Mouse (Mus musculus): ENCODE results near the gene Gjb1. TPM values are rescaled to one million over a fixed set of nuclear protein-coding genes. Genes with fewer than 3 reads are reported as not detected.

Gene Gjb1
- total and polyA plus RNA-seq, 3 experiments: not detected

- TF ChIP-seq SIN3A (IDR thresholded peaks at IDR 0.05; ENCODE audit: low read length): peak; percentile 60
- TF ChIP-seq SMC3 (IDR thresholded peaks at IDR 0.05; ENCODE audit: low read depth, low read length): no peak
- TF ChIP-seq MAZ (IDR thresholded peaks at IDR 0.05; ENCODE audit: low read depth, low read length): peak; percentile 85; the same call in 1 of the 2 replicates
- TF ChIP-seq RAD21 (IDR thresholded peaks at IDR 0.05; ENCODE audit: low read depth, low read length): no peak
- no peak for TF ChIP-seq BHLHE40 (IDR thresholded peaks at IDR 0.05; ENCODE audit: borderline replicate concordance, low read depth, low read length)
- TF ChIP-seq ZNF384 (IDR thresholded peaks at IDR 0.05; ENCODE audit: low read depth, low read length): no peak
- TF ChIP-seq MXI1 (IDR thresholded peaks at IDR 0.05; ENCODE audit: low read depth, low read length): peak; percentile 44; the same call in 1 of the 2 replicates
- TF ChIP-seq ZKSCAN1 (IDR thresholded peaks at IDR 0.05; ENCODE audit: low read depth, low read length): no peak
- TF ChIP-seq POLR2AphosphoS5 (IDR thresholded peaks at IDR 0.05; ENCODE audit: borderline replicate concordance, low read depth, low read length): no peak
- no peak; the same call in 1 of the 2 replicates for TF ChIP-seq TCF12 (IDR thresholded peaks at IDR 0.05; ENCODE audit: low read depth, low read length)
- no peak for TF ChIP-seq UBTF (IDR thresholded peaks at IDR 0.05; ENCODE audit: borderline replicate concordance, insufficient read depth, low read depth, low read length)
- 0 out of 2 replicates have a peak, but pooled peaks have one; percentile 54 for TF ChIP-seq E2F4 (IDR thresholded peaks at IDR 0.05; ENCODE audit: borderline replicate concordance, low read depth, low read length)
- no peak; the same call in 1 of the 2 replicates for TF ChIP-seq CHD2 (IDR thresholded peaks at IDR 0.05; ENCODE audit: low read length)
- no peak for TF ChIP-seq ZMIZ1 (IDR thresholded peaks at IDR 0.05; ENCODE audit: low read depth, low read length)
- peak; percentile 55 for TF ChIP-seq NRF1 (IDR thresholded peaks at IDR 0.05; ENCODE audit: insufficient read depth, low read depth, low read length, poor library complexity, severe bottlenecking)
- TF ChIP-seq POLR2A (IDR thresholded peaks at IDR 0.05; ENCODE audit: control insufficient read depth in 1 of 2, insufficient read depth in 1 of 2, low read depth in 1 of 2, low read length in 2 of 2, poor library complexity in 1 of 2): peak; percentile 55 to 84; a peak in 3 of 4 replicates
- peak in 1 of 2 experiments; percentile 24; a peak in 1 of 4 replicates for TF ChIP-seq USF2 (IDR thresholded peaks at IDR 0.05; ENCODE audit: borderline replicate concordance in 1 of 2, insufficient read depth in 1 of 2, low read depth in 1 of 2, low read length in 2 of 2)
- TF ChIP-seq TBP (IDR thresholded peaks at IDR 0.05; ENCODE audit: low read depth, low read length): no peak; the same call in none of the 2 replicates
These were observed 43.6 kb upstream of the Gjb1 start (continued) for GRCm38 (mm10) chrX:101332375-101333211.

GRCm38 (mm10) chrX:101334606-101335005 is 41.6 kb upstream of the Gjb1 start:
- Histone ChIP-seq H3K9me3 (replicated peaks; ENCODE audit: insufficient read depth, low read length) (no peaks in the 10 kb centered on the region), H3K36me3 (ENCODE audit: control insufficient read depth in 1 of 2, insufficient read depth in 2 of 2, low read length in 2 of 2) (peaks cover 0 to 6% of the 10 kb centered on the region in 2 experiments; a peak in 2 of 4 replicates), H3K4me1 (ENCODE audit: control insufficient read depth in 1 of 2, insufficient read depth in 2 of 2, low read length in 2 of 2) (peaks cover 0 to 9% of the 10 kb centered on the region in 2 experiments; a peak in 1 of 4 replicates), H3K9ac (ENCODE audit: control insufficient read depth, low read depth, low read length, poor library complexity, severe bottlenecking) (no peak overlapping the region), H3K79me2 (ENCODE audit: control insufficient read depth, insufficient read depth, low read length, poor library complexity) (peaks cover 3% of the 10 kb centered on the region; the same call in 1 of the 2 replicates), H3K27ac (ENCODE audit: control insufficient read depth, low read depth, low read length) (no peak overlapping the region), H3K4me3 (ENCODE audit: control insufficient read depth in 1 of 2, insufficient read depth in 1 of 2, low read depth in 2 of 2, low read length in 2 of 2) (no peak overlapping the region), H3K27me3 (ENCODE audit: control insufficient read depth in 1 of 2, insufficient read depth in 2 of 2, low read length in 2 of 2) (no peaks in the 10 kb centered on the region)
- peak; percentile 65 for DNase-seq (ENCODE audit: low read depth, low spot score)
- TF ChIP-seq ZKSCAN1 (IDR thresholded peaks at IDR 0.05; ENCODE audit: low read depth, low read length) (no peak), RAD21 (IDR thresholded peaks at IDR 0.05; ENCODE audit: low read depth, low read length) (peak; percentile 6), POLR2AphosphoS2 (IDR thresholded peaks at IDR 0.05; ENCODE audit: low read length) (no peak), SMC3 (IDR thresholded peaks at IDR 0.05; ENCODE audit: low read depth, low read length) (peak; percentile 55), MXI1 (IDR thresholded peaks at IDR 0.05; ENCODE audit: low read depth, low read length) (no peak), MYC (IDR thresholded peaks at IDR 0.05; ENCODE audit: low read depth, low read length) (peak; percentile 64; the same call in 1 of the 2 replicates), CTCF (IDR thresholded peaks at IDR 0.05 in 2 of 3, conservative IDR thresholded peaks at IDR 0.05 in 1 of 3; ENCODE audit: control insufficient read depth in 1 of 3, insufficient read depth in 1 of 3, low read depth in 2 of 3, low read length in 3 of 3, poor library complexity in 1 of 3, severe bottlenecking in 1 of 3) (peak; percentile 43 to 65 (median 55))
